Mouse (Mus musculus) kidney, adult 2 months (tissue): ENCODE results near the gene Cobl.

Experiments
- CTCF ChIP-seq: fragments of 200-500 bp; conservative IDR thresholded peaks from 2 replicates; pipeline ENCODE4 v1.5.1; 2011; ENCODE audit warnings: low read depth, mild to moderate bottlenecking, control low read depth, low read length, moderate library complexity, mixed read lengths; ENCODE audit not compliant: insufficient read depth, insufficient read length
- POLR2A ChIP-seq: fragments of 200-500 bp; IDR thresholded peaks from one replicate; pipeline ENCODE4 v1.6.1; 2011; ENCODE audit warnings: low read depth, low read length, control low read depth

DNA sequence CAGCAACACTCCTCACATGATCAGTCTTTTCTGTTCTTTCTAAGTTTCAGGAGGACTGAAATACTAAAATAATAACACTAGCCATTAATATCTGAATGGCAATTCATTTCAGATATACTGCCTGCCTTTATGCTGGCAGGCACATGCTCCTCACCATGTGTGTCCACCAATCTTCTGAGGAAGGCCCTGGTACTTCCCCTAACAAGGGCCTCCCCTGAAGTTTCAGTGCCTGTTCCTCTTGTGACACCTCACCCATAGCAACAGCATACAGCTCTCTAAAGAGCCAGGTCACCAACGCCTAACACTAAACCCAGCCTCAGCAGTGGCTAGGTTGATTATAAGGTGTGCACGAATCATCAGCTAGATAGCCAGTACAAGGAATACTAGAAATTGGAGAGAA, 20.5 kb downstream of the Cobl start:
- TF ChIP-seq POLR2A (no peak), CTCF (no peak)
